Mouse (Mus musculus): ENCODE data around the gene Ankrd63. TPM values are rescaled to one million over a fixed set of nuclear protein-coding genes. Genes with fewer than 3 reads are reported as not detected.
A peak's percentile ranks its signal among the peaks of the same experiment; 100 is the strongest.

The Ankrd63 gene
- not detected in 2 replicates for polyA plus RNA-seq (2012; ENCODE audit: insufficient read depth, insufficient read length, missing spikeins)

DNA sequence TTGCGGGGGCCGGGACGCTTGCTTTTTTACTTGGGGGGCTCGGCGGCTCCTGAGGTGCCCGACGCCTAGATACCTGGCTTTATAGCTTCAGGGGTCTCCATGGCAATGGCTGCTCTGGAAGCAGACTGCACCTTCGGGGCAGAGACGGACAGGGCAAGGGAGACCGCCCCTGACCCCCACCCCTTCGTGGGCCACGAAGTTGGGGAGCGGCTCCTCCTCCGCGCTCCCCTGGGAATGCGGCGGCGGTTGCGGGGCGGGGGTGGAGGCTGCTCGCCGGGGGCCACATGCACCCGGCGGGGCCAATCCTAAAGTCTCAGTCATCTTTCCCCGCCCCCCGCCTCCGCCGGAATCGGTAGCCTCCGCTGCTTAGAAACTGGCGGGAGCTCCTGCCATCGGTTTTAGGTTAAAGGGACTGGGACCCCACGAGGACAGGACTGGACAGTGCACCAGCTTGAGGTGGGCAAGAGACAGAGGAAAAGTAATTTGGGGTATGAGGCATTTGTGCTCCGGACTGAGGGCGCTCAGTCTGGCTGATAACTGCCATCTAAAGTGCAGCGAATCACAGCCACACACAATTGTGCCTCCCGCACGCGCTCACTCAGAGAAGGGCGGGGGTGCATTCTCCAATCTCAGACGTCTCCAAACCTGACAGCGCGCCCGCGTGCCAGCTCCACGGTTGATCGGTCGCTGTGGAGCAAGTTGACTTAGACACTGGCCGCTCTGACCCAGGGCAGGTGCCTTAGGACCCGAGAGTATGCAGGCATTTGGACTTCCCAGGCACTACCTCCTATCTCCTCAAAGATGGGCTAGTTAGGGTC, at the start of gene Ankrd63:
Ankrd63 (minus strand) TSS at position 51 of the 818 bp plus-strand sequence.
- Histone ChIP-seq H3K4me3 (ENCODE audit: insufficient read depth, low read length) (peak within 1 kb of the TSS; percentile 40), H3K4me1 (ENCODE audit: control insufficient read depth, insufficient read depth, low read length) (peaks cover under 1% of the 10 kb centered on the region; the same call in 1 of the 2 replicates), H3K27ac (ENCODE audit: insufficient read depth, low read depth, low read length) (no peak within 1 kb of the TSS)
- no peak for TF ChIP-seq CTCF (IDR thresholded peaks at IDR 0.05; ENCODE audit: low read depth, low read length)

DNA sequence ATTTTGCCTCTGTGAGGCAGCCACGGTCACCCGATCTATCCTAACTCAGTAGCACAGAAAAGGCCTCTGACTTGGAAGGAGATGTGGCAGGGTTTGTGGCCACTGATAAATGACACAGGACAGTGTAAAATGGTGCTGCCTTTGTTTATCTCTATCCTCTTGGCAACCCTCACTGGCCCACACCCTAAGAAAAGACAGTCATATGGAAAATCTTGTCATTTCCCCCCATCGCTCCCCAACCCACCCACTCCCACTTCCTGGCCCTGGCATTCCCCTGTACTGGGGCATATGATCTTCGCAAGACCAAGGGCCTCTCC, 49.0 kb upstream of the Ankrd63 start:
- Histone ChIP-seq H3K4me1 (ENCODE audit: control insufficient read depth, insufficient read depth, low read length) (no peaks in the 10 kb centered on the region), H3K4me3 (ENCODE audit: insufficient read depth, low read length) (no peak overlapping the region), H3K27ac (ENCODE audit: insufficient read depth, low read depth, low read length) (no peak overlapping the region)
- TF ChIP-seq CTCF (IDR thresholded peaks at IDR 0.05; ENCODE audit: low read depth, low read length) (no peak), POLR2A (IDR thresholded peaks at IDR 0.05; ENCODE audit: borderline replicate concordance, low read depth, low read length) (no peak)

DNA sequence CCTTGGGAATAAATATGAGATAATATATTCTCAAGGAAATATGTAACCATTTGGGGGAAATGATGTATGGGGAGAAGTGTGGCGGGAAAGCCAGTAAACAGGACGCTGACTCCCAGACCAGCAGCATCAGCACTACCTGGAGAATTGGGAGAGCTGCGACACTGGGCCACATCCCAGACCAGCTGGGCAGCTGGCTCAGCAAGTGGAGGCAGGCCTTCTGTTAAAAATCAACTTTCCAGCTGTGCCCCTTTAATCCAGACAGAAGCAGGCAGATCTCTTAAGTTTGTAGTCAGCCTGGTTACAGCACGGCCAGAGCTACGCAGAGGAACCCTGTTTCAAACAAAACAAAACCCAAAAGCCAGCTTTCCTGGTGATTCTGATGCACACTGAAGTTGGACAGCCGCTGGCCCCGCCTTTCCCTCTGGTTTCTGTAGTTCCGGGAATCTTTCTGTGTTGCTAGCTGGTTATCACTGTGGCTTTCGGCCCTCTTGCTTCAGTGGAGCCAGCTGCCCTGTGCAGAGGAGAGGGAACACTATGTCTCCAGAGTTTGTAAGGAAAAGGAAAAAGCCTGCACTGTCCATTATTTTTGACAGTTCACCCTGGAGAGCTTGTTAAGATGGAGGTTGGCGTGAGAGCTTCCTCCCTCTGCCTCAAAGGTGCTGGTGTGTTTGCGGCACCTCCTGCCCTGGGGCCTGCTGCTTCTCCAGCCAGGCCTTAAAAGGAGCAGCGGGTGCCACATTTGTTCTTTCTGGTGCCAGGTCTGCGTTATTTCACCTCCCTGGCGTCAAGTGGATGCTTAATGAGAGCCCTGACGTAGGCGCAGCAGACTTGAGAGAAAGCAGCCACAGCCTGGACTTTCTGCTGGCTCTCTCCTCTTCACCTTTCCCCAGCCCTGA, 48.4 kb upstream of the Ankrd63 start:
- Histone ChIP-seq H3K27ac (ENCODE audit: insufficient read depth, low read depth, low read length) (no peak overlapping the region), H3K4me1 (ENCODE audit: control insufficient read depth, insufficient read depth, low read length) (peaks cover 2% of the 10 kb centered on the region; the same call in 1 of the 2 replicates), H3K4me3 (ENCODE audit: insufficient read depth, low read length) (no peak overlapping the region)
- TF ChIP-seq CTCF (IDR thresholded peaks at IDR 0.05; ENCODE audit: low read depth, low read length) (no peak), POLR2A (IDR thresholded peaks at IDR 0.05; ENCODE audit: borderline replicate concordance, low read depth, low read length) (no peak)

- H3K4me3 ChIP-seq (ENCODE audit: insufficient read depth, low read length): no peak overlapping the region
- peaks cover 2% of the 10 kb centered on the region; the same call in 1 of the 2 replicates for H3K4me1 ChIP-seq (ENCODE audit: control insufficient read depth, insufficient read depth, low read length)
- TF ChIP-seq CTCF (IDR thresholded peaks at IDR 0.05; ENCODE audit: low read depth, low read length) (no peak), POLR2A (IDR thresholded peaks at IDR 0.05; ENCODE audit: borderline replicate concordance, low read depth, low read length) (no peak)
- H3K27ac ChIP-seq (ENCODE audit: insufficient read depth, low read depth, low read length): no peak overlapping the region
These were observed 46.7 kb upstream of the Ankrd63 start for GRCm38 (mm10) chr2:118750476-118750875.

DNA sequence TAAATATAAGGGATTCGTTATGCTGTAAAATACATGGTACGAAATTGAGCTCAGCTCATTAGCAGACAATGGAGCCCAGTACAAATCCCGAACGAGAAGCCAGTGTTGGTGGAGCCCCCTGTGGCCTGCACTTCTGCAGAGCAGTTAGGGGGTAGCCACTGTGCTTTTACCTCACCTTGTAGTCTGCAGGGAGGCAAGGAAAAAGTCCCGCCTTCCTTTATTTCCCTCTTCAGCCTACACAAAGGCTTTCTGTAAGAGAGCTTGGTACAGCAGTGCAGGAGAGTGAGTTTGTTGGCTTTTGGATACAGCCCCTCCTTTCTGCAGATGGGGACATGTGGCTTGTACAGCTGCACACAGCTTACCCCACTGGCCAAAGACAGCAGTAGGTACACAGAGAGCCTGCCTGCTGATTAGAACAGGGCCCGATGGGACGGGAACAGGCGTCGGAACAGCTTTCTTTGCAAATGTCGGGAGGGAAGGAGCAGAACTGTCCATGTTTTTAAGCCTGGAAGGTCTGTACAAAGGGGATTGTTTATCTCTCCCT, 45.6 kb upstream of the Ankrd63 start:
- H3K4me1 ChIP-seq (ENCODE audit: control insufficient read depth, insufficient read depth, low read length): peaks cover 10% of the 10 kb centered on the region
- TF ChIP-seq POLR2A (IDR thresholded peaks at IDR 0.05; ENCODE audit: borderline replicate concordance, low read depth, low read length) (no peak), CTCF (IDR thresholded peaks at IDR 0.05; ENCODE audit: low read depth, low read length) (no peak)
- no peak overlapping the region for H3K27ac ChIP-seq (ENCODE audit: insufficient read depth, low read depth, low read length)
- H3K4me3 ChIP-seq (ENCODE audit: insufficient read depth, low read length): no peak overlapping the region

DNA sequence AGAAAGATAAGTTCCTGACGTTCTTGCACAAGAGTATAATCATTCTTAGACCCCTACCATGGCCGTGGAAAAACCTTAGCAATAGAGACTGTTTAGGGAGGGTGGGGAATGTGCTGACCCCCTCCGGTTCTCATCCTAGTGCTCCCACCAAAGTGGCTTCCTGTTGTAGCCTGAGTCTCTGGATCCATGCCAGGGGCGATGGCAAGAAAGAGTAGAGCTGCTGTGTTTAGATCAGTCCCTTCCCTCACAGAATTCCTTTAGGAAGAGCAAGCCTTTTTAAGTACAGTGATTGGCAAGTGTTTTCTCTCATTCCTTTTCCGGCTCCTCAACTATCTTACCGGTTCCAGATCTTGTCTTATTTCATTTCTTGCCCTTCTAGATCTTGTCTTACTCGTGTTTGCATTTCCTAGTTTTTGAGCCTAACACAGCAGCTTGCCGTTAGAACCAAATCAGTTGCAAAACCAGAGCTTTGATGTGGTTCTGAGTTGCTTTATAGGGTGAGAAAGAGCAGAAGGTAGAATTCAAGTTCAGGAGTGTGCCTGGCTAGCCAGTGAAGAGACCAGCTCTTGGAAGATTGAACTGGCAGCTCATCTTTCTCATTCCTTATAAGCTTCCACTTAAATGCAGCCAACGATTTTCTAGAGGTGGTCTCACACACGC, 43.7 kb upstream of the Ankrd63 start:
- Histone ChIP-seq H3K4me3 (ENCODE audit: insufficient read depth, low read length) (no peak overlapping the region), H3K27ac (ENCODE audit: insufficient read depth, low read depth, low read length) (no peak overlapping the region), H3K4me1 (ENCODE audit: control insufficient read depth, insufficient read depth, low read length) (peaks cover 22% of the 10 kb centered on the region)
- no peak for TF ChIP-seq CTCF (IDR thresholded peaks at IDR 0.05; ENCODE audit: low read depth, low read length)
- no peak for TF ChIP-seq POLR2A (IDR thresholded peaks at IDR 0.05; ENCODE audit: borderline replicate concordance, low read depth, low read length)

DNA sequence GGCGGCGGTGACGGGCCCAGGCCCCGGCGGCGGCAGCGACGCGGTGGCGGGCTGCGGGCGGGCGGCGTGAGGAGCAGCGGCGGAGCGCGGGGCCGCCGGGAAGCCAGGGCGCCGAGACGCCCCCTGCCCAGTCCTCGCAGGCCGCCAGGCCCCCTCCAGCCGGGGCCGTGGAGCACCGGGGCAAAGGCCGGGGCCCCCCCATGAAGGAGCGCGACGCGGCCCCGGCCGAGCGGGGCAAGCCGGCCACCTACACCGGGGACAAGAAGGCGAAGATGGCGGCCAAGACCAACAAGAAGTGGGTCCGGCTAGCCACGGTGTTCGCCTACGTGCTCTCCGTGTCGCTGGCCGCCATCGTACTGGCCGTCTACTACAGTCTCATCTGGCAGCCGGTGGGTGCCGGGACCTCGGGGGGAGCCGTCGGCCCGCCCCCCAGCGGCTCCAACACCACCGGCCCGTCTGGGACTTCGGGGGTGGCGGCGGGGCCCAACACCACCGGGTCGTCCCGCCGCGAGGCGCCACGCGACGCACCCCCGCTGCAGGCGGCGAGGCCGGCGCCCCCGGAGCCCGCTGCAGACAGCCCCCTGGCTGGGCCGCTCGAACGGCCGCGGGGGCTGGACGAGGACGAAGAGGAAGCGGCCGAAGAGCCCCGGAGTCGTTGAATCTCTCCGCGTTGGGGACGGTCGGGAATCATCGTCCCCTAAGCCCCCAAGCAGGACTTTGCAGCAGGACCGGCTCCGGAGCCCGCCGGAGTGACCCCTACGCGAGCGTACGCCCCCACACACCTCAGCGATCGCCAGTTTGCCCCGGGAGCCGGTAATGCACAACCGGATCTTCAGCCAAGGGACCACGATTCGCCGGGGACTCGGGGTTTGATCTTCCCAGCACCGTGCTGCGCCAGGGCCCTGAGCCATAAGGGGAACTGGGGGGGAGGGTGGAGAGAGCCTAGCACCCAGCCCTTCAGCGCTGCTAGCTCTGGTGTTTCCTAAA, 42.4 kb upstream of the Ankrd63 start:
- TF ChIP-seq CTCF (IDR thresholded peaks at IDR 0.05; ENCODE audit: low read depth, low read length) (no peak), POLR2A (IDR thresholded peaks at IDR 0.05; ENCODE audit: borderline replicate concordance, low read depth, low read length) (no peak)
- no peak overlapping the region for H3K27ac ChIP-seq (ENCODE audit: insufficient read depth, low read depth, low read length)
- H3K4me3 ChIP-seq (ENCODE audit: insufficient read depth, low read length): peak overlapping the region; percentile 95
- H3K4me1 ChIP-seq (ENCODE audit: control insufficient read depth, insufficient read depth, low read length): peaks cover 23% of the 10 kb centered on the region

GRCm38 (mm10) chr2:118745232-118745884, 41.6 kb upstream of the Ankrd63 start, which contains the start of gene Inafm2:
Gene Inafm2, plus strand, starts transcription at chr2:118745758.
- H3K4me3 ChIP-seq (ENCODE audit: insufficient read depth, low read length): peak within 1 kb of the TSS; percentile 95
- TF ChIP-seq POLR2A (IDR thresholded peaks at IDR 0.05; ENCODE audit: borderline replicate concordance, low read depth, low read length) (no peak), CTCF (IDR thresholded peaks at IDR 0.05; ENCODE audit: low read depth, low read length) (no peak)
- no peak within 1 kb of the TSS for H3K27ac ChIP-seq (ENCODE audit: insufficient read depth, low read depth, low read length)
- peaks cover 23% of the 10 kb centered on the region for H3K4me1 ChIP-seq (ENCODE audit: control insufficient read depth, insufficient read depth, low read length)
